Mouse (Mus musculus) small intestine, adult 2 months (tissue): ENCODE measurements around the gene Tmem203. TPM values are rescaled to one million over a fixed set of nuclear protein-coding genes. Genes with fewer than 3 reads are reported as not detected.

ENCODE experiments used
- H3K27ac ChIP-seq: fragments of 200-500 bp; 2 replicates; pipeline ENCODE4 v1.5.1; 2012; ENCODE audit warnings: low read depth, low read length, control low read depth, inconsistent platforms; ENCODE audit not compliant: insufficient read depth
- H3K27me3 ChIP-seq: fragments of 200-500 bp; 2 replicates; pipeline ENCODE4 v1.6.1; 2012; ENCODE audit warnings: mild to moderate bottlenecking, moderate library complexity, low read length, inconsistent platforms; ENCODE audit not compliant: control insufficient read depth, insufficient read depth
- H3K36me3 ChIP-seq: fragments of 200-500 bp; 2 replicates; pipeline ENCODE4 v1.6.1; 2012; ENCODE audit warnings: mild to moderate bottlenecking, low read length, control low read depth, inconsistent platforms; ENCODE audit not compliant: control insufficient read depth, insufficient read depth
- H3K4me1 ChIP-seq: fragments of 200-500 bp; 2 replicates; pipeline ENCODE4 v1.6.1; 2012; ENCODE audit warnings: low read length, inconsistent platforms, mixed read lengths; ENCODE audit not compliant: control insufficient read depth, insufficient read depth, insufficient read length
- H3K4me3 ChIP-seq: fragments of 200-500 bp; 2 replicates; pipeline ENCODE4 v1.5.1; 2012; ENCODE audit warnings: low read depth, mild to moderate bottlenecking, control low read depth, inconsistent platforms, low read length, moderate library complexity
- CTCF ChIP-seq: fragments of 200-500 bp; IDR thresholded peaks from 2 replicates; pipeline ENCODE4 v1.5.1; 2012; ENCODE audit warnings: low read depth, mild to moderate bottlenecking, control low read depth, inconsistent platforms, low read length, moderate library complexity, mixed read lengths; ENCODE audit not compliant: insufficient replicate concordance, insufficient read length; ENCODE audit errors: extremely low read depth
- POLR2A ChIP-seq: fragments of 200-500 bp; IDR thresholded peaks from 2 replicates; pipeline ENCODE4 v1.6.1; 2012; ENCODE audit warnings: low read depth, mild to moderate bottlenecking, control low read depth, inconsistent platforms, low read length, moderate library complexity
- WGBS: fragments of 180-500 bp; shearing (Covaris S2); methylation state at CpG from one replicate; pipeline ENCODE4 v1.1.7; 2018; 5-methylcytosine and 5-hydroxymethylcytosine counted together
- polyA plus RNA-seq: library from polyadenylated mRNA; depleted of rRNA; stranded (reverse); fragments of >200 nt; gene quantifications from 2 replicates; pipeline ENCODE4 v1.2.3, GENCODE M21; 2012; rRNA removed

The Tmem203 gene
- polyA plus RNA-seq: 29.8 and 51.5 TPM in 2 replicates

DNA sequence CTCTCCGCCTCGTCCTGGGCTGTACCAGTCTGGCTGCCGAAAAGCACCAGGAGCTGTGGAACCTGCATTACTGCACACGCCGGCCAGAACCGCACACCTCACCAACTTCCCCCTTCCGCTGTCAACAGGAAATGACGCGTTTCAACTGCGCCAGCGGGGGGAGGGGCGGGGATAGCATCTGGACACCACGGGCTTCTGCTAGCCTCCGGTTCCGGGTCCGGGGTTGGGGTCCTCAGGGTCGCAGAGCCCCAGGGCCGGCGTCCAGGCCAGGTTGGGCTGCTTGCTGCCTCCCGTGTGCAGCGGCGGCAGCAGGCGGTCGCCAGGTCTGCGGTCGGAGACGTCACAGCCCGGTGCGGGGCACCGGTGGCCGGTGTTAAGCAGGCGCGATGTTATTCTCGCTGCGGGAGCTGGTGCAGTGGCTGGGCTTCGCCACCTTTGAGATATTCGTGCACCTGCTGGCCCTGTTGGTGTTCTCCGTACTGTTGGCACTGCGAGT is at the start of gene Tmem203:
Gene Tmem203, plus strand, starts transcription at position 156 of the 496 bp plus-strand sequence.
- peak within 1 kb of the TSS; percentile 69 for H3K27ac ChIP-seq
- H3K36me3 ChIP-seq: peaks cover 7% of the 10 kb centered on the region
- WGBS: under 1% methylated on average over 39 of the region's 39 CpGs
- H3K4me1 ChIP-seq: peaks cover 5% of the 10 kb centered on the region
- no peaks in the 10 kb centered on the region for H3K27me3 ChIP-seq
- peak within 1 kb of the TSS; percentile 98 for H3K4me3 ChIP-seq
- TF ChIP-seq POLR2A: no peak; the same call in 1 of the 2 replicates
- TF ChIP-seq CTCF: no peak

DNA sequence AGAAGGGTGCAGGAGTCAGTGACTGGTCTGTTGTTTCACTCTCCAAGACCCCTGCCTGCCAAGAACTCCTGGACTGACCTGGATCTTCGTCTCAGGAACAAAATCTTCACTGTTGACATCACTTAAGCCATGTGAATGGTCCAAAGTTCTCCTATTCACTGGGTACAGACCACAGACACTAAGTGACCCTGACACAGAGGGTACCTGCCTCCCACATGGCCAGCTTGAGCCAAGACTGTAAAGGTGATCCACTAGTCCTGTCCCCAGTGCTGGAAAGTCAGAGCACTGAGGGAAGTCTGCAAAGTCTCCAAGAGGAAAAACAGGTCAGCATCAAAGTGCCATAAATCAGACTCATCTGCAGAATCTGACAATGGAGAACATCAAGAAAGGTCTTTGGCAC is 47.6 kb upstream of the Tmem203 start:
- Histone ChIP-seq H3K4me3 (no peak overlapping the region), H3K4me1 (peaks cover 13% of the 10 kb centered on the region), H3K36me3 (peaks cover 51% of the 10 kb centered on the region), H3K27ac (no peak overlapping the region), H3K27me3 (no peaks in the 10 kb centered on the region)
- 86% methylated on average over 1 of the region's 1 CpGs for WGBS
- TF ChIP-seq POLR2A (no peak), CTCF (no peak)

DNA sequence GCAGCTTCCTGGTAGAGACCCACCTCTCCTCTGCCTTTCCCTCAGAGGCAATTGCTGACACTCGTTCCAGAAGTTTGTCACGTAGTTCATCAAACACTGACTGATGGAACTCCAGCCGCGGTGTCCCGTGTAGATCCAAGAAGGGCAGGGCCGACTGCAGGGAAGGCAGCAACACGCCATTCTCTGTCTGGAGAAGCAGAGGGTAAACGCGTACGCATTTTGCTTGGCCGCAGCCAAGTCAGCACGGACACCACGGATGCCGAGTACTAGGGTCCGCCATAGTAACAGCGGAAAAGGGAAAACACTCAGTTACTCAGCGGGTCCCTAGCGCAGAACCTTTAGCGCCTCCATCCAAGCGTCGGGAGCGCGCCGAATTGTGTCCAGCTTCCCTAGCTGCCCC is 44.6 kb upstream of the Tmem203 start:
- peak overlapping the region; percentile 91 for H3K4me3 ChIP-seq
- H3K36me3 ChIP-seq: peaks cover 22% of the 10 kb centered on the region
- under 1% methylated on average over 24 of the region's 24 CpGs for WGBS
- peaks cover 13% of the 10 kb centered on the region for H3K4me1 ChIP-seq
- TF ChIP-seq CTCF: no peak
- TF ChIP-seq POLR2A: no peak
- no peaks in the 10 kb centered on the region for H3K27me3 ChIP-seq
- peak overlapping the region; percentile 65 for H3K27ac ChIP-seq

DNA sequence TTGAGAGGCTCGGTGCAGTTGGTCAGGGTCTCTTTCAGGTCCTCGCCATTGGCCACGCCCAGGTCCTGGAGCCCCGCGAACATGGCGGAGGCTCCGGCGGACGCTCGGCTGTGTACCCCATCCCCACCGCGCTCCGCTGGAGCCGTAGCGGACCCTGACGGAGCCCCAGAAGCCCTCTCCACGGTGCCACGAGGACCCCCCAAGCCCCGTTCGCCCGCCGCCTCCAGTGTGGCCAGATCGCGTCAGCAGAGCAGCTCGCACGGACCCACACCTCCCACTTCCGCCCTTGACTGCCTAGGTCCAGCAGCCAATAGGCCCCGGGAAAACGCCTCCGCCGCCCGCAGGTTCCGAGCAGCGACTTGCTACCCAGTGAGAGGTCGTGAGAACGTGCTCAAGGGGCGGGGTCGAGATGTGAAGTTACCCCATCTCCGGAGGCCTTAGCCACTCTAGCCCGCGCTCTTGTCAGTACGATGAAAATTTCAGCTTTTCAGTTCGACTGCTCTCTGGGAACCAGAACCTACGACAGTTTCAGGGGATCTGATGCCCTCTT is 44.0 kb upstream of the Tmem203 start, which contains the start of gene Nelfb:
Gene Nelfb, minus strand, starts transcription at position 369 of the 550 bp plus-strand sequence.
- Histone ChIP-seq H3K27me3 (no peaks in the 10 kb centered on the region), H3K27ac (peak within 1 kb of the TSS; percentile 65), H3K36me3 (peaks cover 18% of the 10 kb centered on the region), H3K4me3 (peak within 1 kb of the TSS; percentile 91), H3K4me1 (peaks cover 13% of the 10 kb centered on the region)
- peak; percentile 57; the same call in 1 of the 2 replicates for TF ChIP-seq POLR2A
- no peak for TF ChIP-seq CTCF
- WGBS: under 1% methylated on average over 44 of the region's 44 CpGs

DNA sequence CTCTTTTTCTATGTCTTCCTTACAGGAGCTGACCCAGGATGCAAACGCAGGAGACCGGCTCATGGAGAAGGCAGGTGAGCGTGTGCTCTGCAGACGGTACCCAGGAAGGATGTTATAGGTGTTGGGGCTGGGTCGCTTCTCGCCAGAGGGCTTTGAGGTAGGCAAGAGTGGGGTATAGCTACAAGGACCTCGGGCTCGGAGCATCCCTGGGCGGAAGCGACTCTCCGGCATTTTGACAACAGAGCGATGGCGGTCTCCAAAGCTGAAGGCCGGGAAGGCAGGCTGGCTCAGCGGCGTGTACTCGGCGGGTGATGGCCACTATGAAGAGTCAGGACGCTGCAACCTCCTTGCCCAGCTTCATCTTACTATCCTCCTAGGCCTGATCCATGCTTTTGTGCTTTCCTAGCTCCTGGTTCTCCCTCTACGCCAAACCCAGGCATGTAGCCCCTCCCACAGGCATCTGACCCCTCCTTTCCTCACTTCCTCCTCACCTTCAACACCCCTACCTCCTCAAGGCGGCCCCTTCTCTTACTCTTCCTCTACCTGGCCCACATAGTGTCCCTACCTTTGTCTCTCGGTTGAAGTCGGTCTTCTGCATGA is 41.9 kb upstream of the Tmem203 start:
- H3K4me1 ChIP-seq: peaks cover 10% of the 10 kb centered on the region
- TF ChIP-seq CTCF (no peak), POLR2A (no peak)
- H3K27ac ChIP-seq: no peak overlapping the region
- H3K36me3 ChIP-seq: peaks cover 6% of the 10 kb centered on the region
- H3K4me3 ChIP-seq: no peak overlapping the region
- H3K27me3 ChIP-seq: no peaks in the 10 kb centered on the region
- 75% methylated on average over 23 of the region's 23 CpGs for WGBS

DNA sequence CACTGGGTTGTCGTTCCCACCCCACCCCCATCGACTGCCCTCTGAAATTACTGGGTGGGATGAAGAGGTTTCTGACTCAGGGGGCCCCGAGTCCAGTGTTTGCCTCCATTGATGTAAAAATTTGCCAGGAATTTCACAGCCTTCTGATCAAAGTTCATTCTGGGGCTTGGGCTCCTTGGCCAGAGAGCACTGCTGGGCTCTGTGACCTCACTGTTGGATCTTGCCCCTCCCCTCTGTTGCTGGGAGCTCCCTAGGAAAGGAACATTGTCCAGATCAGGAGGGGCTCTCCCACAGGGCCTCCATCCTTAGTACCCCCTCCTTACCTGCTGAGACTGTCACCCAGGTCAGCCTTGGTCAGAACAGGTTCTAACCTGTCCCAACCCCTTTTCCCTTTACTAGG is 40.8 kb upstream of the Tmem203 start, which contains the start of gene Stpg3:
Gene Stpg3, minus strand, starts transcription at position 194 of the 400 bp plus-strand sequence.
- 38% methylated on average over 3 of the region's 3 CpGs for whole genome bisulfite sequencing
- peaks cover 10% of the 10 kb centered on the region for H3K4me1 ChIP-seq
- TF ChIP-seq CTCF (no peak), POLR2A (no peak)
- H3K27me3 ChIP-seq: no peaks in the 10 kb centered on the region
- H3K27ac ChIP-seq: no peak within 1 kb of the TSS
- no peak within 1 kb of the TSS for H3K4me3 ChIP-seq
- peaks cover 2% of the 10 kb centered on the region for H3K36me3 ChIP-seq

DNA sequence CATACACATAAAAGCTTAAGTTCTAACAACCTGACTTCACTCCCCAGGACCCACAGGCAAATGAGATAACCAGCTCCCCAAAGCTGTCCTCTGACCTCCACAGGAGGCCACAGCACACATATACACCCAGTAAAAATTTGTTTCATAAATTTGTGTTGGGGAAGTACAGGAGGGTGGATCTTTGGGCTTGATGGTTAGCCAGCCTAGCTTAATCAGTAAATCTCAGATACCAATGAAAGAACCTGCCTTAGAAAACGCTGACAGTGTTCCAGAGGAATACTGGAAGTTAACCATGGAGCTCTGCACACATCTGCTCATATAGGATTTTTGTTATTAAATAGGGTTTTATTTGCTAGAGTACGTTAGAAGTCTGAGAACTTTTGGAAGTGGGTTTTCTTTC is 37.6 kb upstream of the Tmem203 start:
- Histone ChIP-seq H3K27me3 (no peaks in the 10 kb centered on the region), H3K4me3 (no peak overlapping the region), H3K36me3 (peaks cover 10% of the 10 kb centered on the region), H3K27ac (no peak overlapping the region), H3K4me1 (peaks cover 2% of the 10 kb centered on the region; the same call in 1 of the 2 replicates)
- 63% methylated on average over 2 of the region's 2 CpGs for WGBS
- no peak for TF ChIP-seq CTCF
- no peak for TF ChIP-seq POLR2A
